Mouse (Mus musculus) stomach, embryonic 14.5 days (tissue): ENCODE results near the gene Guca2a. TPM values are rescaled to one million over a fixed set of nuclear protein-coding genes. Genes with fewer than 3 reads are reported as not detected.

Experiments used
- ATAC-seq: fragments of 200-750 bp; cut with Nextera tagmentation; 2 replicates; pipeline ENCODE4 v1.8.0; 2017; ENCODE audit warnings: low read depth, moderate TSS enrichment; ENCODE audit not compliant: insufficient number of reproducible peaks, insufficient read depth, low FRiP score
- H3K27ac ChIP-seq: fragments of 300-500 bp; sonication (generic); 2 replicates; pipeline ENCODE4 v1.5.1; 2014; ENCODE audit warnings: mild to moderate bottlenecking, low read length, moderate library complexity, mixed read lengths
- H3K27me3 ChIP-seq: fragments of 300-500 bp; sonication (generic); 2 replicates; pipeline ENCODE4 v1.6.1; 2014; ENCODE audit warnings: low read length, control low read depth, mixed read lengths; ENCODE audit not compliant: control insufficient read depth, insufficient read depth
- H3K36me3 ChIP-seq: fragments of 300-500 bp; sonication (generic); 2 replicates; pipeline ENCODE4 v1.6.1; 2014; ENCODE audit warnings: mild to moderate bottlenecking, control low read depth, low read length, moderate library complexity, mixed read lengths; ENCODE audit not compliant: control insufficient read depth, insufficient read depth
- H3K4me1 ChIP-seq: fragments of 300-500 bp; sonication (generic); 2 replicates; pipeline ENCODE4 v1.6.1; 2014; ENCODE audit warnings: low read length, control low read depth, mixed read lengths; ENCODE audit not compliant: control insufficient read depth, insufficient read depth
- H3K4me2 ChIP-seq: fragments of 300-500 bp; sonication (generic); replicated peaks from 2 replicates; pipeline ENCODE4 v1.6.1; 2014; ENCODE audit warnings: low read depth, low read length, control low read depth
- H3K4me3 ChIP-seq: fragments of 300-500 bp; sonication (generic); 2 replicates; pipeline ENCODE4 v1.5.1; 2014; ENCODE audit warnings: low read depth, low read length, control low read depth
- H3K9ac ChIP-seq: fragments of 300-500 bp; sonication (generic); replicated peaks from 2 replicates; pipeline ENCODE4 v1.6.1; 2014; ENCODE audit warnings: low read depth, mild to moderate bottlenecking, control low read depth, low read length, moderate library complexity, mixed read lengths
- H3K9me3 ChIP-seq: fragments of 300-500 bp; sonication (generic); 2 replicates; pipeline ENCODE4 v1.6.1; 2016; ENCODE audit warnings: low read depth, low read length, control low read depth; ENCODE audit not compliant: control insufficient read depth
- WGBS: fragments of 180-500 bp; shearing (Covaris S2); extraction: QIAGEN DNeasy Blood & Tissue Kit; methylation state at CpG from one replicate; pipeline ENCODE4 v1.1.7; 2014; 5-methylcytosine and 5-hydroxymethylcytosine counted together
- polyA plus RNA-seq: library from polyadenylated mRNA; unstranded; fragments of >200 nt; fragmentation: Nextera tagmentation; extraction: Ambion mirVana; gene quantifications from 2 replicates; pipeline ENCODE4 v1.2.1, GENCODE M21; 2014

Gene Guca2a
- polyA plus RNA-seq, 1 experiment from 2014 or later = not detected

DNA sequence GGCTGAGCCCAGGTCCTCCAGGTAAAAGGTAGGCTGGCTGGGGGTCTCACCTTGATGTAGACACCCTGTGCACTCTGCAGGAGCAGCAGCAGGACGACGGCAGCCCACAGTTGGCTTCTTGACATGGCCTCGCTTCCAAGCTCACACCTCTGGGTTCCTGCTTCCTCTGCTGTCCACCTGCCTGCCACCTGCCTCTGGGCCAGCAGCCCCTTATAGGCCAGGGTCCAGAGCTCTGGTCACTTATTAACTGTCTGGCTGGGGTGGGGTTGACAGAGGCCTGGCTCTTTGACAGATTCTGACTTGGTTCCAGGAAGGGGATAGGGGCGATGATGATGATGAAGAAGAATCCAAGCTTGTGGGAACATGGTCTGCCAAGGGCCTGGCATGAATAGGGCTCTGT lies 21.2 kb downstream of the Guca2a start, which contains the start of gene Guca2b:
Guca2b (minus strand) TSS at position 224 of the 400 bp plus-strand sequence.
- Histone ChIP-seq H3K9ac (no peak within 1 kb of the TSS), H3K27me3 (no peaks in the 10 kb centered on the region), H3K4me3 (no peak within 1 kb of the TSS), H3K4me1 (no peaks in the 10 kb centered on the region), H3K9me3 (no peaks in the 10 kb centered on the region), H3K4me2 (no peak within 1 kb of the TSS), H3K27ac (no peak within 1 kb of the TSS), H3K36me3 (no peaks in the 10 kb centered on the region)
- ATAC-seq = no peak
- WGBS = 74% methylated on average over 4 of the region's 4 CpGs

DNA sequence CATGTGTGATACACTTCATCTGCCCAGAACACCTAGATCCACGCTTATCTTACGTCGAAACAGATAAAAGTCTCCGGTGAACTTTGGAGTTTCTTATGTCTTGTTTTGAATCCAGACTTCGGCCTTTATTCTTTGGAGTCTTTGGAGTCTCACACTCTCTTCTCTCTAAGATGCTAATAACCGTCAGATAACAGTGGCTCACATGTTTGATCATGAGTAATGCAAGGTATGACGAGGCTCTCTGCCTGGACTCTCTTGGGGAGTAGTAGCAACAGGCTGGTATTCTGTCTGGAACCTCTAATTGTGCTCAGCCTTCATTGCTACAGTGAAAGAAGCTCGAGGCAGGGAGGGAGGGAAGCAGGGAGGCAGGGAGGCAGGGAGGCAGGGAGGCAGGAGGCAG lies 22.5 kb downstream of the Guca2a start:
- ATAC-seq = no peak

DNA sequence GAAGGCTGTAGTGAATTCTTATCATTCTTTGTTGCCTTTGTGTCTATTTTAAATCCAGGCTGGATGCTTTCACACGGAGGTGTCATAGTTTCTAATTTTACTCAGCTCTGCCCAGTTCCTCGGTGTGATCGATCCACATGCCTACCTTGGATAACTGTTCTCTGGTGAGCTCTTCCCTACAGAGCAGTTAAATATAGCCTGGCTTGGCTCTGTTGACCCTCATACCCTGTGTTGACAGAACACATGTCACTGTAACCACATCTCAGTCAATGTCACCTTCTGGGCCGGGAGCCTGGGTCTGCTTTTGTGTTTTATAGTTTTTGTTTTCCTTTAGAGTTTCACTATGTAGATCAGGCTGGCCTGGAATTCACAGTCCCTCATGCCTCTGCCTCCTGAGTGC lies 24.6 kb downstream of the Guca2a start:
- no peak overlapping the region for H3K27ac ChIP-seq
- H3K9me3 ChIP-seq = no peaks in the 10 kb centered on the region
- no peaks in the 10 kb centered on the region for H3K36me3 ChIP-seq
- 68% methylated on average over 4 of the region's 4 CpGs for WGBS
- H3K4me1 ChIP-seq = no peaks in the 10 kb centered on the region
- ATAC-seq = no peak
- H3K9ac ChIP-seq = no peak overlapping the region
- no peak overlapping the region for H3K4me2 ChIP-seq
- no peak overlapping the region for H3K4me3 ChIP-seq
- no peaks in the 10 kb centered on the region for H3K27me3 ChIP-seq

More for the DNA sequence above, 22.5 kb downstream of the Guca2a start:
- Histone ChIP-seq H3K4me2 (no peak overlapping the region), H3K4me1 (no peaks in the 10 kb centered on the region), H3K27ac (no peak overlapping the region), H3K9ac (no peak overlapping the region), H3K27me3 (no peaks in the 10 kb centered on the region), H3K4me3 (no peak overlapping the region), H3K9me3 (no peaks in the 10 kb centered on the region), H3K36me3 (no peaks in the 10 kb centered on the region)
- WGBS = 81% methylated on average over 8 of the region's 8 CpGs

DNA sequence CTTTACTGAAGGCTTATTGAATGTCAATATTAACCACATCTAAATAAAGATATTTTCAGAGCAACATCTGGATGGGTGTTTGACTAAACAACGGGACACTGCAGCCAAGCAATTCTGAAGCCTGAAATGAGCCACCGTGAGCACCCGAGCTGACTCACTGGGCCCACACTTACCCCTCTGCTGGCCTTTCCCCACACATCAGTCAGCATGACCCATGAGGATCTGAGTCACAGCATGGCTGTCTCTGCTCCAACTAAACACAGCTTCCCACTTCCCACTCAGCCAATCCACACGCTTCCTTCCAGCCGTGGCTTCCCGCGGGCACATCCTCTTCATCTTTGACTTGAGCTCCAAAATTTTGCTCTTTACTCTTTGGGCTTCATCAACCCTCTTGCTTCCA lies 25.5 kb downstream of the Guca2a start:
- Histone ChIP-seq H3K4me1 (no peaks in the 10 kb centered on the region), H3K36me3 (no peaks in the 10 kb centered on the region), H3K4me3 (no peak overlapping the region), H3K4me2 (no peak overlapping the region), H3K27ac (no peak overlapping the region), H3K9me3 (no peaks in the 10 kb centered on the region), H3K27me3 (no peaks in the 10 kb centered on the region), H3K9ac (no peak overlapping the region)
- WGBS = 79% methylated on average over 7 of the region's 7 CpGs
- no peak for ATAC-seq

DNA sequence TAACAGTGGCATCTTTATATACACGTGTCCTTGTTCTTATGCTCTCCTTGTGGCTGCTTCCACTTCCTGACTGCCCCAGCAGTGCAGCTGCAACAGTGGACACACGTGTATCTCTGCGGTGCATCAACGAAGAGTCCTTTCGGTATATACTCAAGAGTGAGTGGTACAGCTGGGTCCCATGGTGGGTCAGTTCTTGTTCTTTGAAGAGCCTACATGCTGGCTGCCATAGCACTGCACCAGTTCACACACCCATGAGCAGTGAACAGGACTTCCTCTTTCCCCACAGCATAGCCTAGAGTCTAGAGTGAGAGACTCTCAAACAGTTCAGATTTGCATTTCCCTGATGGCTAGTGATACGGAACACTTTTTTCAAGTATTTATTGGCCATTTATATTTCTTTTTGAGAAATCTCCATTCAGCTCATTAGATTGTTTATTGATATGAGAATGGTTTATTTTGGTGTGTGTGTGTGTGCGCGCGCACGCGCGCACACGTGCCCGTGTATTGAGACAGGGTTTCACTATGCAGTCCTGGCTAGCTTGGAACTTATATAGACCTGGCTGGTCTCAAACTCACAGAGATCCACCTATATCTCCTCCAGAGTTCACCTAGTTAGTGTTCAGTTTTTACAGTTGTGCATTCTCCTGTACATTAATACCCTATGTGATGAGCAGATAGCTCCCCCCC lies 26.0 kb downstream of the Guca2a start:
- Histone ChIP-seq H3K36me3 (no peaks in the 10 kb centered on the region), H3K9ac (no peak overlapping the region), H3K4me2 (no peak overlapping the region), H3K4me3 (no peak overlapping the region), H3K27me3 (no peaks in the 10 kb centered on the region), H3K9me3 (no peaks in the 10 kb centered on the region), H3K4me1 (no peaks in the 10 kb centered on the region), H3K27ac (no peak overlapping the region)
- WGBS = 91% methylated on average over 14 of the region's 14 CpGs
- ATAC-seq = no peak

DNA sequence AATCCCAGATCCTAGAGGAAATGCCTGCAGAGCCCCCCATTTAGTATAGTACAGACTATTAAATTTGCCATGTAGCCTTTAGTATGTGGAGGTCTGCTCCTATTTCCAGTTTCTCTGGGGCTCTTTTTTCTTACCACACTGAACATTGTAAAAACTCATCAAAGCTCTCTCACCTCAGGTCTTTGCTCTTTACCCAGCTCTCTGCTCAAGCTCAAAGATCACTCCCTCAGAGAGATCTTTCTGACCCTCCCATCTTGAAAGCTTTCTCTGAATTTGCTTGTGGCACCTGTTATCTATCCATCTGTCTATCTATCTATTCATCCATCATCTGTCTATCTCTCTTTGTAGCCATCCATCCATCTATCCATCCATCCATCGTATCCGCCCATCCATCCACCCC lies 27.7 kb downstream of the Guca2a start:
- Histone ChIP-seq H3K9me3 (no peaks in the 10 kb centered on the region), H3K36me3 (no peaks in the 10 kb centered on the region), H3K4me1 (no peaks in the 10 kb centered on the region), H3K27ac (no peak overlapping the region), H3K4me3 (no peak overlapping the region), H3K4me2 (no peak overlapping the region), H3K9ac (no peak overlapping the region), H3K27me3 (no peaks in the 10 kb centered on the region)
- ATAC-seq = no peak
- WGBS = 75% methylated on average over 2 of the region's 2 CpGs

DNA sequence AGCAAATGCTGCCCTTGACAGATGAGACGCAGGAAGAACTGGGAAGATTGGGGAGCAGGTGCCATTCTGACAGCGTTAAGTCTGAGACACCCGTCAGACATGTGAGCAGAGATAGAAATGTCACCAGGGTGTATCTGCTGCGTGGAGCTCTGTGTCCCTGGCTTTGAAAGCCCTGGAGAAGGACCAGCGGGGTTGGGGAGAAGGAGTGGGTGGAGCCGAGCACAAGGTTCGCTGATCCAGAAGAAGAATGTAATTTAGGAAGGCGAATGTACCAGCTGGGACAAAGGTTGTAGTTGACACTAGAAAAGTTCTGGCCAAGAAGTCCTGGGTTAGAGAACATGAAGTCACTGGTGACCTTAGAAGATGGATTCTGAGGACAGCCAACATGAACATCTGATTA lies 28.6 kb downstream of the Guca2a start:
- WGBS = 42% methylated on average over 8 of the region's 8 CpGs
- Histone ChIP-seq H3K4me1 (no peaks in the 10 kb centered on the region), H3K27me3 (no peaks in the 10 kb centered on the region), H3K9ac (no peak overlapping the region), H3K9me3 (no peaks in the 10 kb centered on the region), H3K4me2 (no peak overlapping the region), H3K36me3 (no peaks in the 10 kb centered on the region), H3K4me3 (no peak overlapping the region), H3K27ac (no peak overlapping the region)
- ATAC-seq = no peak

DNA sequence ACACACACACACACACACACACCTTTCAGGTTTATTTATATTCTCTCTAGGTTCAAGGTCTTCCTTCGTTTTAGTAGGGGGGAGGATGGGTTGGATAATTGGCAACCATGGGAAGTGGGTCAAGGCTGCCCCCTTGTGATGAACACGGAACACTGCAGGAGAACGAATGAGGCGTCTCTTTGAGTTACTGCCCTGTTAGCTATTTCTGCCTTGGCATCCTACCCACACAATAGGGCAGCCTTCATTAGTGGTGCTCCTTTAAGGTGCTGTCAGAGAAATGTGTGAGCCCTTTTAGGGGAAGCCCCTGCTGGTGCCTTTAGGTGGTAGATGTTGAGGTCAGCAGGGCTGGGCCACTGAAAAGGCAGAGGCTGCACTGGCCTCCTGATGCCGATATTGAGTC lies 29.9 kb downstream of the Guca2a start:
- H3K4me3 ChIP-seq = no peak overlapping the region
- 26% methylated on average over 5 of the region's 5 CpGs for WGBS
- H3K4me1 ChIP-seq = no peaks in the 10 kb centered on the region
- H3K9ac ChIP-seq = no peak overlapping the region
- H3K27ac ChIP-seq = no peak overlapping the region
- no peaks in the 10 kb centered on the region for H3K27me3 ChIP-seq
- ATAC-seq = no peak
- no peaks in the 10 kb centered on the region for H3K36me3 ChIP-seq
- H3K9me3 ChIP-seq = no peaks in the 10 kb centered on the region
- no peak overlapping the region for H3K4me2 ChIP-seq

DNA sequence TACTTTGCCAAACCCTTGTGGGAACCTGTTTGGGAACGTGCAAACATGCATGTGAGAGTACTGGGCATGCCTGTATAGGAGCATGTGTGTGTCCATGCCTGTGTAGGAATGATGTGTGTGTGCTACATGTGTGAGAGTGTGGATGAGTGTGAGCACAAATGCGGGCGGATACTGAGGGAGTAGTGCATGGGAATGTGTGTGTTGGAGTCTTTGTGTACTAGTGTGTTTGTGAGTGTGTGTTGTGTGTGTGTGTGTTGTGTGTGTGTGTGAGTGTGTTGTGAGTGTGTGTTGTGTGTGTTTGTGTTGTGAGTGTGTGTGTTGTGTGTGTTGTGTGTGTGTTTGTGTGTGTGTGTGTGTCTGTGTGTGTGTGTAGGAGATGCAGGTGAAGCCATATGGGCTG lies 30.7 kb downstream of the Guca2a start:
- H3K27me3 ChIP-seq = no peaks in the 10 kb centered on the region
- no peak overlapping the region for H3K4me2 ChIP-seq
- H3K36me3 ChIP-seq = no peaks in the 10 kb centered on the region
- no peak overlapping the region for H3K4me3 ChIP-seq
- no peaks in the 10 kb centered on the region for H3K4me1 ChIP-seq
- no peaks in the 10 kb centered on the region for H3K9me3 ChIP-seq
- whole genome bisulfite sequencing = 81% methylated on average over 3 of the region's 3 CpGs
- no peak for ATAC-seq
- no peak overlapping the region for H3K9ac ChIP-seq
- H3K27ac ChIP-seq = no peak overlapping the region
